Mouse (Mus musculus): ENCODE data around the gene Pld1. TPM values are rescaled to one million over a fixed set of nuclear protein-coding genes. Genes with fewer than 3 reads are reported as not detected.
A peak's percentile ranks its signal among the peaks of the same experiment; 100 is the strongest.

Gene Pld1
- polyA plus RNA-seq, 1 experiment from 2014 or later: 3.8 TPM

- no peak overlapping the region for H3K9ac ChIP-seq
- no peaks in the 10 kb centered on the region for H3K36me3 ChIP-seq (replicated peaks)
- H3K27ac ChIP-seq: no peak overlapping the region
- H3K27me3 ChIP-seq (replicated peaks): no peaks in the 10 kb centered on the region
- no peak overlapping the region for H3K4me3 ChIP-seq
- H3K9me3 ChIP-seq: no peaks in the 10 kb centered on the region
- no peak for ATAC-seq (replicated peaks)
- 89% methylated on average over 3 of the region's 3 CpGs for WGBS
- H3K4me1 ChIP-seq: no peaks in the 10 kb centered on the region
- no peak overlapping the region for H3K4me2 ChIP-seq
These were observed 220.4 kb downstream of the Pld1 start for GRCm38 (mm10) chr3:28158916-28159315.

- ATAC-seq (replicated peaks): no peak
- Histone ChIP-seq H3K9ac (no peak overlapping the region), H3K36me3 (replicated peaks) (no peaks in the 10 kb centered on the region), H3K4me3 (no peak overlapping the region), H3K27me3 (replicated peaks) (no peaks in the 10 kb centered on the region), H3K27ac (no peak overlapping the region), H3K4me1 (no peaks in the 10 kb centered on the region), H3K4me2 (no peak overlapping the region), H3K9me3 (no peaks in the 10 kb centered on the region)
- WGBS: 94% methylated on average over 4 of the region's 4 CpGs
These were observed 223.9 kb downstream of the Pld1 start for GRCm38 (mm10) chr3:28162346-28162745.

DNA sequence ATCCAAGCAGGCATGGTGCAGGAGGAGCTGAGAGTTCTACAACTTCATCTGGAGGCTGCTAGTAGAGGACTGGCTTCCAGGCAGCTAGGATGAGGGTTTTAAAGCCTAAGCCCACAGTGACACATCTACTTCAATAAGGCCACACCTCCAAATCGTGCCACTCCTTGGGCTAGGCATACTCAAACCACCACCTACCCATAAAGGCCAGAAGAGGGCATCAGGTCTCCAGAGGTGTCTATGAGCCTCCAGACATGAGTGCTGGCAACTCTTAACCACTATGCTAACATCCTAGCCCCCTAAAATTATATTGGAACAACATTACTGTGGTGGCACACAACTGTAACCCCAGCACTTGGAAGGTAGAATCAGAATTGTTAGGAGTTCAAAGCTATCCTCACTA lies 226.2 kb downstream of the Pld1 start:
- H3K9me3 ChIP-seq: no peaks in the 10 kb centered on the region
- no peak overlapping the region for H3K27ac ChIP-seq
- H3K4me2 ChIP-seq: no peak overlapping the region
- no peak overlapping the region for H3K4me3 ChIP-seq
- ATAC-seq (replicated peaks): no peak
- H3K4me1 ChIP-seq: no peaks in the 10 kb centered on the region
- no peaks in the 10 kb centered on the region for H3K36me3 ChIP-seq (replicated peaks)
- H3K27me3 ChIP-seq (replicated peaks): no peaks in the 10 kb centered on the region
- no peak overlapping the region for H3K9ac ChIP-seq
- 39% methylated on average over 1 of the region's 1 CpGs for WGBS

DNA sequence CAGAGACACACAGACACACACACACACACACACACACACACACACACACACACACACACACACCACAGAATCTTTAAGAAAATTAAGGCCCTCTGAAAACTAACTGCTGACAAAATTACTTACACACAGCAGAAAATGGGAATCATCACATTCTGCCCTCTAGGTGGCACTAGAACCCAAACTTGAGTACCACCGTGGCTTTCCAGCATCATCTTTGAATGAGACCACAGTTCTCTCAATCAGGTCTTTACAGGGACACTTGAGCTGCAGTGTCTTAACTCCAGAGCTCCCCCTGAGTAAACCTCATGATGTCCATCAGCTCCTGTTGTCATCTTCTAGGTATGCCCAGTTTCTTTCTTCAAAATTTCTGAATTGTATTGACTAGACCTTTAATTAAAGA lies 227.1 kb downstream of the Pld1 start:
- H3K4me1 ChIP-seq: no peaks in the 10 kb centered on the region
- peak; percentile 78 for ATAC-seq (replicated peaks)
- H3K4me3 ChIP-seq: no peak overlapping the region
- 0% methylated on average over 1 of the region's 1 CpGs for WGBS
- no peaks in the 10 kb centered on the region for H3K36me3 ChIP-seq (replicated peaks)
- H3K27me3 ChIP-seq (replicated peaks): 0 out of 2 replicates have a peak, but pooled peaks cover 4% of the 10 kb centered on the region
- no peaks in the 10 kb centered on the region for H3K9me3 ChIP-seq
- H3K27ac ChIP-seq: no peak overlapping the region
- H3K9ac ChIP-seq: no peak overlapping the region
- no peak overlapping the region for H3K4me2 ChIP-seq

DNA sequence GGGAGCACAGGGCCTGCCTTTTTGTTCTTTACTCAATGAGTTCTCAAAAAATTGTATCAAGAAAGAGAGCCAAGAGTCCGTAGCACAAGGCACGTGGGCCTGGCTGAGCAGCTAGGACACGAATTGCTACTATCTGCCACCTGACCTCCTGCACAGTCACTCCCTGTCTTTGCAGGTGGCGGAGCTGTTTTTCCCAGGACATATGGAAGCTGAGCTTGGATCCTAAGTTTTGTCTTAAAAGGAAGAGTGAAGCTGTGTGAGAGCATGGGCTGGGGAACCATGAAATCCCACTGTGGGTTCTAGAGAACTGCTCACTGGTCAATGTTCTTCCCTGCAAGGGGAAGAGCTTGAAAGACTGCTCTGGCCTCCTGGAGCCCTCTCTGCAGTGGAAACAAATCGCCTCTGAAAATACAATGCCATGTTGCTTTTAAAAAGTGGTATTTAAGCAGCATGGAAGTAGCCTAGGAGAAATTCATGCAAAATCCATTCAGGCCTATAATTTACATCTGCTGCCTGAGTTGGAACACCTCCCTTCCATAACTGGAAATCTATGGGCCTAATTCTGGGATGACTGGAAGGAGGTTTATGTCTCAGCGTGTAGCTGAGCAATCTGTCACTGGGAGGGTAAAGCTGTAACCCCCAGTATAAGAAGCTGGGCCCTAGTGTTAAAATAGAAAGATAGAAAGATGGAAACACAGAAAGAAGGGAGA lies 229.5 kb downstream of the Pld1 start:
- Histone ChIP-seq H3K27me3 (replicated peaks) (0 out of 2 replicates have a peak, but pooled peaks cover 4% of the 10 kb centered on the region), H3K4me3 (no peak overlapping the region), H3K4me2 (no peak overlapping the region), H3K36me3 (replicated peaks) (no peaks in the 10 kb centered on the region), H3K9ac (no peak overlapping the region), H3K9me3 (no peaks in the 10 kb centered on the region), H3K27ac (no peak overlapping the region), H3K4me1 (peaks cover 7% of the 10 kb centered on the region; the same call in 1 of the 2 replicates)
- no peak for ATAC-seq (replicated peaks)
- WGBS: 83% methylated on average over 6 of the region's 6 CpGs

DNA sequence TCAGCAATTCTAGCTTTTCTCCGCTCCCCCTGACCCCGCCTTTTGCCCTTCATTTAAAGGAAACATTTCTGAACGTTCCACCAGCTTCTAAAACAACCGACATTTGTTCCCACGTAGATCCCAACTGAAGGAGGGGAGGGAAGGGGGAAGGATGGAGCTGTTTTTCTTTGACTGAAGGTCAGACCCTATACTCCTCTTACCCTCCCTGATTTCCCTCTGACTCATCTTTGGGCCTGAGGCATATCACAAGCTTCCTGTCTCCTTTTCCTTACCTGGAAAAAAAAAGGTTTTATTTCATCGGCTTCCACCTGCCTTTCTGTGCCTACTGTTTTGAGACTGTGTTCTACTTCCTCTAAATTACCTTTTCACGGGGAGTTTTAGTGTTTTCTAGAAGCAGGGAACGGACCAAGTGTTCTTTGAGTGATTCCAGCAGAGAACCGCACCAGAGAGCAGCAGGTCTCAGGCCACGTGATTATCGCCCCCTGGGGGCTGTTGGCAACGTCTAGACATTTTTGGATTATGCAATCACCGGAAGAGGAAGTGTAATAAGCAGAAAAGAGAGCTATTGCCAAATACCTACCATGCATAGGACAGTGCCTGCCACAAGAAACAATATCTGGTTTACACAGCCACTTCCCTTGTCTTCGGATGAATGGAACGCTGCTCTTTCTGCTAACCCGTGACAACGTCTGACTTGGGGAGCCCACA lies 232.6 kb downstream of the Pld1 start:
- Histone ChIP-seq H3K27me3 (replicated peaks) (0 out of 2 replicates have a peak, but pooled peaks cover 4% of the 10 kb centered on the region), H3K9me3 (no peaks in the 10 kb centered on the region), H3K36me3 (replicated peaks) (no peaks in the 10 kb centered on the region), H3K4me3 (no peak overlapping the region), H3K4me1 (peaks cover 14% of the 10 kb centered on the region), H3K4me2 (no peak overlapping the region), H3K9ac (no peak overlapping the region), H3K27ac (no peak overlapping the region)
- ATAC-seq (replicated peaks): 0 out of 2 replicates have a peak, but pooled peaks have one; percentile 22
- 45% methylated on average over 17 of the region's 17 CpGs for WGBS

GRCm38 (mm10) chr3:28175997-28176967 lies 237.8 kb downstream of the Pld1 start:
- Histone ChIP-seq H3K4me2 (peak overlapping the region; percentile 58), H3K36me3 (replicated peaks) (no peaks in the 10 kb centered on the region), H3K27me3 (replicated peaks) (no peaks in the 10 kb centered on the region), H3K4me1 (peaks cover 16% of the 10 kb centered on the region), H3K9me3 (no peaks in the 10 kb centered on the region), H3K4me3 (peak overlapping the region; percentile 28), H3K27ac (peak overlapping the region; percentile 80), H3K9ac (no peak overlapping the region)
- WGBS: 8% methylated on average over 21 of the region's 21 CpGs
- peak; percentile 100 for ATAC-seq (replicated peaks)

GRCm38 (mm10) chr3:28178333-28178732 lies 239.8 kb downstream of the Pld1 start:
- 80% methylated on average over 6 of the region's 6 CpGs for WGBS
- Histone ChIP-seq H3K4me2 (no peak overlapping the region), H3K9me3 (no peaks in the 10 kb centered on the region), H3K9ac (no peak overlapping the region), H3K36me3 (replicated peaks) (no peaks in the 10 kb centered on the region), H3K4me1 (peaks cover 14% of the 10 kb centered on the region), H3K27ac (no peak overlapping the region), H3K4me3 (no peak overlapping the region), H3K27me3 (replicated peaks) (no peaks in the 10 kb centered on the region)
- no peak for ATAC-seq (replicated peaks)

Other genes starting within 250 kb of the Pld1 start
- gene Fndc3b, start 227.4 kb upstream of the Pld1 start, polyA plus RNA-seq (2015; fragmentation: Nextera tagmentation; extraction: Ambion mirVana): 9.2 and 9.7 TPM in 2 replicates
- 0.25 and 0.77 TPM in 2 replicates for gene Tmem212, start 42.3 kb upstream of the Pld1 start, polyA plus RNA-seq (2015; fragmentation: Nextera tagmentation; extraction: Ambion mirVana)